Mouse (Mus musculus): ENCODE results near the gene Srm.

Gene Srm

GRCm38 (mm10) chr4:148633395-148634061 is 42.2 kb downstream of the Srm start:
- DNase-seq (ENCODE audit: low read depth, low spot score) = no peak

- DNase-seq (ENCODE audit: low read depth, low spot score) = no peak
Measured at GRCm38 (mm10) chr4:148635309-148635708, 44.0 kb downstream of the Srm start.

- DNase-seq (ENCODE audit: low read depth, low spot score) = no peak
Measured at GRCm38 (mm10) chr4:148638302-148638701, 47.0 kb downstream of the Srm start.

- DNase-seq (ENCODE audit: low read depth, low spot score) = no peak
Measured at GRCm38 (mm10) chr4:148639455-148639854, 48.2 kb downstream of the Srm start.

GRCm38 (mm10) chr4:148641121-148641520 is 49.8 kb downstream of the Srm start:
- DNase-seq (ENCODE audit: low read depth, low spot score) = no peak

- no peak for DNase-seq (ENCODE audit: low read depth, low spot score)
Measured at GRCm38 (mm10) chr4:148643291-148644156, 52.2 kb downstream of the Srm start, which contains the start of gene Gm572. Gene Gm572, plus strand, starts transcription at chr4:148643317.

- DNase-seq (ENCODE audit: low read depth, low spot score) = peak; percentile 63
Measured at GRCm38 (mm10) chr4:148644157-148644511, 52.8 kb downstream of the Srm start.
